Mouse (Mus musculus) retina, adult 2 months (tissue): ENCODE data around the gene Satl1.
A peak's percentile ranks its signal among the peaks of the same experiment; 100 is the strongest.

Experiments used
- DNase-seq: peaks from one replicate; pipeline ENCODE4 v3.0.0-alpha.2; 2012; ENCODE audit warnings: low read depth, low spot score

Gene Satl1

GRCm38 (mm10) chrX:112406679-112407078, at the start of gene Satl1:
Gene Satl1, minus strand, starts transcription at chrX:112406779.
- DNase-seq, result no peak

- no peak for DNase-seq
Observed at GRCm38 (mm10) chrX:112438064-112438463, 31.5 kb upstream of the Satl1 start.

GRCm38 (mm10) chrX:112437580-112437979, 31.0 kb upstream of the Satl1 start:
- no peak for DNase-seq

- peak; percentile 8 for DNase-seq
Observed at GRCm38 (mm10) chrX:112422998-112423397, 16.4 kb upstream of the Satl1 start.

- DNase-seq, result no peak
Observed at GRCm38 (mm10) chrX:112412309-112412708, 5.7 kb upstream of the Satl1 start.

GRCm38 (mm10) chrX:112370577-112371410, 35.8 kb downstream of the Satl1 start:
- peak; percentile 6 for DNase-seq

GRCm38 (mm10) chrX:112368426-112368825, 38.2 kb downstream of the Satl1 start:
- no peak for DNase-seq

- peak; percentile 11 for DNase-seq
Observed at GRCm38 (mm10) chrX:112348395-112348791, 58.2 kb downstream of the Satl1 start.

- DNase-seq, result no peak
Observed at GRCm38 (mm10) chrX:112347467-112348394, 58.8 kb downstream of the Satl1 start.

- DNase-seq, result no peak
Observed at GRCm38 (mm10) chrX:112339486-112339885, 67.1 kb downstream of the Satl1 start.
